Mouse (Mus musculus) forebrain, embryonic 13.5 days (tissue): ENCODE results near the gene Kcnab1. TPM values are rescaled to one million over a fixed set of nuclear protein-coding genes. Genes with fewer than 3 reads are reported as not detected.
A peak's percentile ranks its signal among the peaks of the same experiment; 100 is the strongest.

Experiments
- ATAC-seq: fragments of 200-750 bp; cut with Nextera tagmentation; 2 replicates; pipeline ENCODE4 v1.8.0; 2017
- H3K27ac ChIP-seq: fragments of 300-500 bp; sonication (generic); 2 replicates; pipeline ENCODE4 v1.5.1; 2015; ENCODE audit warnings: inconsistent platforms, mild to moderate bottlenecking, moderate library complexity
- H3K27me3 ChIP-seq: fragments of 300-500 bp; sonication (generic); 2 replicates; pipeline ENCODE4 v1.6.1; 2015; ENCODE audit warnings: mild to moderate bottlenecking, inconsistent platforms
- H3K36me3 ChIP-seq: fragments of 300-500 bp; sonication (generic); 2 replicates; pipeline ENCODE4 v1.6.1; 2015; ENCODE audit warnings: mild to moderate bottlenecking, inconsistent platforms; ENCODE audit not compliant: poor library complexity, severe bottlenecking
- H3K4me1 ChIP-seq: fragments of 300-500 bp; sonication (generic); 2 replicates; pipeline ENCODE4 v1.6.1; 2015; ENCODE audit warnings: inconsistent platforms
- H3K4me2 ChIP-seq: fragments of 300-500 bp; sonication (generic); 2 replicates; pipeline ENCODE4 v1.6.1; 2015; ENCODE audit warnings: inconsistent platforms, mild to moderate bottlenecking, moderate library complexity
- H3K4me3 ChIP-seq: fragments of 300-500 bp; sonication (generic); 2 replicates; pipeline ENCODE4 v1.5.1; 2015; ENCODE audit warnings: mild to moderate bottlenecking, inconsistent platforms
- H3K9ac ChIP-seq: fragments of 300-500 bp; sonication (generic); 2 replicates; pipeline ENCODE4 v1.6.1; 2015; ENCODE audit warnings: mild to moderate bottlenecking, inconsistent platforms
- H3K9me3 ChIP-seq: fragments of 300-500 bp; sonication (generic); replicated peaks from 2 replicates; pipeline ENCODE4 v1.6.1; 2016; ENCODE audit warnings: inconsistent platforms
- WGBS: fragments of 180-500 bp; shearing (Covaris S2); methylation state at CpG from one replicate; pipeline ENCODE4 v1.1.7; 2015; 5-methylcytosine and 5-hydroxymethylcytosine counted together
- polyA plus RNA-seq: library from polyadenylated mRNA; unstranded; fragments of >200 nt; fragmentation: Nextera tagmentation; extraction: Ambion mirVana; gene quantifications from 2 replicates; pipeline ENCODE4 v1.2.1, GENCODE M21; 2015

Kcnab1 gene
- polyA plus RNA-seq, 1 experiment from 2014 or later, result 2.8 TPM

DNA sequence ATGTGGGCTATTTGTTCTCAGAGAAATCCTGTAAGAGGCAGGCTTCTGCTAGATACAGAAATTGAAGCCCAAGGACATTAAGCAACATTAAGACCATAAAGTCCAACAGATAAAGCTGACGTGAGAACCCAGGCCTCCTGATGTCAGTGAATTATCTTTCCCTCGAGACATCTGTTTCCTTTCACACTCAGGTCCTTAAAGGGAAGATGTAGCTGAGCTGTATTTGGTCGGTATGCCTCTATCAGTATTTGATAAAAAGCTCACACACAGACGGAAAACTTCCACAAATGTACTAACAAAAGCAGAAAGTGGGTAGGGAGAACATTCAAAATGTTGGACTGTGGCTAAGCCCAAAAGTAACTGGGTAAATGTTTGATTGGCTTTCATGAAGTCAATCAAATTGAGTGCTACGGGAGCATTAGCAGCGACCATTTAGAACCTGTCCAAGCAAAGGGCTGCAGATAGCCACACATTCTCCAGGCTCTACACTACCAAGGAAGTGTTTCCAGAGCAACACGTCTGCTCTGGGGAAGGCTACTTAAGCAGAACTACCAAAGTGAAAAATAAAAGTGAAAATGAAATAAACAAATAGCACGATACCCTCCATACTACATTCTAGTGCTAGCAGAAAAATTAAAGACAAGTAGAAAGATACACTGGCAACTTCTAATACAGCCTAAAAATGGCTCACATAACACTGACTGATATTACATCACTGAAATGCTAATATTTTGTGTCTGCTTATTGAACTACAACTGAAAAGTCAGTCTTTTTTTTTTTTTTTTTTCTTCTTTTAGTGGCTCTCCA, 251.2 kb downstream of the Kcnab1 start:
- Histone ChIP-seq H3K4me2 (no peak overlapping the region), H3K27me3 (no peaks in the 10 kb centered on the region), H3K9ac (no peak overlapping the region), H3K27ac (no peak overlapping the region), H3K36me3 (0 out of 2 replicates have a peak, but pooled peaks cover 2% of the 10 kb centered on the region), H3K4me3 (no peak overlapping the region), H3K4me1 (peaks cover 3% of the 10 kb centered on the region; the same call in 1 of the 2 replicates), H3K9me3 (no peaks in the 10 kb centered on the region)
- WGBS, result 87% methylated on average over 8 of the region's 8 CpGs
- ATAC-seq, result no peak

DNA sequence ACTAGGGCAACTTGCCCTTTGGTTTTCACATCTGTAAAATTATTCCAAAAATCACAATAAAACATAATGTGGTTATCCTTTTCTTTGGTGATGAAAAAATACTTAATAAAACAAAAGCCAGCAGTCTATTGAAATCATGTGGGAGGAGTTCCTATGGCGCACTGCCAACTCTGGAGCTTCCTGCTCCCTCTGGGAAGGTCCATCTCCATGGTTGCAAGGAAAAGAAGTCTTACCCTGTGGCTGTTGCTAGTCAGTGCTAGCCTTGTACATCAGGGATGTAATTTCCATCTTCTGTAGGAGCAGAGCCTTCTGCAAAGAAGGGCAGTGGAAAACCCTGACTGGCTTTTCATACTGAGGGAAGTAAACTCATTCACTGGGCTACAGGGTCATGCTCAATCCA, 254.3 kb downstream of the Kcnab1 start:
- 90% methylated on average over 1 of the region's 1 CpGs for WGBS
- Histone ChIP-seq H3K36me3 (0 out of 2 replicates have a peak, but pooled peaks cover 7% of the 10 kb centered on the region), H3K9me3 (no peaks in the 10 kb centered on the region), H3K4me3 (no peak overlapping the region), H3K4me1 (peaks cover 3% of the 10 kb centered on the region; the same call in 1 of the 2 replicates), H3K27ac (no peak overlapping the region), H3K4me2 (no peak overlapping the region), H3K9ac (no peak overlapping the region), H3K27me3 (no peaks in the 10 kb centered on the region)
- no peak for ATAC-seq

DNA sequence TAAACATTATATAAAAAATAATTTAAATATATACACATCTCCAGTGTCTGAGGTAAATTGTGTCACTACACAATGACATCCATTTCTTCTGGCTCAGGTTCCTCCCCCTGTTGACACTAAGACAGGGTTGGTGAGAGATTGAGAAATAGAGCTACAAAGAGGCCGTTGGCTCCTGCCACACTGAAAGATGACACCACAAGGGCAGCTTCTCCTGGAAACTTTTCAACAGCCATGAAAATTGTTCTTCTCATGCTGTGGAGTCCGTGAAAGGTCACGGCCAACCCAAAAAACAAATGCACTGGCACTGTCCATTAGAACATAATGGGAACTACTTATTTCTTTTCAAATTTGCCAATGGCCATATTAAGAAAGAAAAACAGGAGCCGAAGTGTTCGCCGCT, 256.0 kb downstream of the Kcnab1 start:
- peaks cover 14% of the 10 kb centered on the region for H3K36me3 ChIP-seq
- H3K4me2 ChIP-seq, result no peak overlapping the region
- no peak overlapping the region for H3K9ac ChIP-seq
- 77% methylated on average over 6 of the region's 6 CpGs for WGBS
- ATAC-seq, result no peak
- H3K4me3 ChIP-seq, result no peak overlapping the region
- H3K27ac ChIP-seq, result no peak overlapping the region
- peaks cover 3% of the 10 kb centered on the region; the same call in 1 of the 2 replicates for H3K4me1 ChIP-seq
- H3K27me3 ChIP-seq, result no peaks in the 10 kb centered on the region
- H3K9me3 ChIP-seq, result no peaks in the 10 kb centered on the region

DNA sequence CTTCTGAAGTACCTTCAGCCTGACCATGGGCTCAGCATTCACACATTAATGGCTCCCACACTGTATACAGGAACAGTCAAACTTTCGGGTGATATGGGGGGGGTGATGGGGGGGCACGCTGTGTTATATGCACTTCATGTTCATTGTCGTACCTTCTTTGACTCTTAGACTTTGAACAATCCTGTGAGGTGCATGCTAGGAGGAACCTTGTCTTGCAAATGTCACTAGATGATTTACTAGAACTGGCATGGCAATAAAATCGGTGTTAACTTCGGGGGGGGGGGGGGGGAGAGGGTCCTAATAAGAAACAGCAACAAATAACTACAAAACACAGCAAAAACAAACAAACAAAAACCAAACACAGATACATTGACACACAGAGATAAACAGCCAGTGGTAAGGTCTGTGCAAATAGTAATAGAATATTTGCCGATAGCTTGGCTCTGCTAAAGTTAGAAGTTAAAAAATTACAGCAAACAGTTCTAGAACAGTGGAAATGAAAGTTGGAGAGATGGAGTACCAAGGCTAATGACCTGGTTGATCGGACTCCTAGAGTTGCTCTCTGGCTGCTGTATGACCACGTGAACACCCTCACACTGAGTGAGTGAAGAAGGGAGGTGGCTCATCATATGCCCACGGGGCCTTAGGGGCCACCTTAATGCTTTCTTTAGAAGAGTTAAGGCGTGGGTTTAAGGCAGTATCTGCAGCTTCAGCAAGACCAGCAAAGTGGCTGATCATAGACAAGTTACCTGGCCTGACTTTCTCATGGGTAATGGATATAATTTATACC, 256.9 kb downstream of the Kcnab1 start:
- WGBS, result 92% methylated on average over 10 of the region's 10 CpGs
- Histone ChIP-seq H3K9ac (no peak overlapping the region), H3K27ac (no peak overlapping the region), H3K9me3 (no peaks in the 10 kb centered on the region), H3K4me2 (no peak overlapping the region), H3K4me1 (peaks cover 3% of the 10 kb centered on the region; the same call in 1 of the 2 replicates), H3K27me3 (no peaks in the 10 kb centered on the region), H3K4me3 (no peak overlapping the region), H3K36me3 (peaks cover 23% of the 10 kb centered on the region)
- no peak for ATAC-seq

DNA sequence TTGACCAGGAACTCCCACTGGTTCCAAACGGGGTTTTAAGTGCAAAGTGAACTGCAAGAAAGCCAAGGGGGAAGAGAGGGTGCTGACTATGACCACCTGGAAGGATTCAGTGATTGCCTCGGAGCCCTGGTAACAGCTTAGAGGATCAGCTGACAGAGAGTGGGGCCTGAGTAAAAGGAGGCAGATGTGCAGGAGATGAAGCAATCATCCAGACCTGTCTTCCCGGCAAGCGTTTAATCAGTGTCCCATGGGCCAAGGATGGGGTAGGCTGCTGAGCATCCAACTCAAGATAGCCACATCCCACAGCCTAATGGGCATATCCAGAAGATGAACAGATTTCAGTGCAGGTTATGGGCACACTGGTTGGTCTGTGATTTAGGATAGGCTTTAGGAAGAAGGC, 258.8 kb downstream of the Kcnab1 start:
- Histone ChIP-seq H3K4me2 (no peak overlapping the region), H3K27me3 (no peaks in the 10 kb centered on the region), H3K4me3 (no peak overlapping the region), H3K4me1 (peaks cover 3% of the 10 kb centered on the region; the same call in 1 of the 2 replicates), H3K9me3 (no peaks in the 10 kb centered on the region), H3K9ac (no peak overlapping the region), H3K27ac (no peak overlapping the region), H3K36me3 (peaks cover 35% of the 10 kb centered on the region)
- no peak for ATAC-seq
- 72% methylated on average over 4 of the region's 4 CpGs for WGBS

DNA sequence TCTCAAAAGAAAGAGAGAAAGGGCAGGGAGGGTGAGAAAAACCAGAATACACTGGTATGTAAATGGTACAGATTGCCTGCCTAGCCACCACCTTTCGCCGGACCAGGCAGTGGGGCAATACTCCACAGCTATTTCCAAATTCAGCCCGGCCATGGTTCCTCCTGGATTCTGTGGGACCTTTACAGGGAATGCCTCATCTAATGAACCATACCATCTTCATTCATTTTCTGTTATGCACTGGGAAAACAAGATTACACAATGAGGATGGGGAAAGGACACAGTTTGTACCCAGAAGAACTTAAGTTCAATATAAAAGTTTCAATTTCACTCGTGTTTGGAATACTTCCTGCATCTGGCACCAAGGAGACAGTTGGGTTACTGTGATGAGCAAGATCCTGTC, 263.4 kb downstream of the Kcnab1 start:
- Histone ChIP-seq H3K4me3 (no peak overlapping the region), H3K9me3 (no peaks in the 10 kb centered on the region), H3K27ac (no peak overlapping the region), H3K27me3 (no peaks in the 10 kb centered on the region), H3K4me2 (no peak overlapping the region), H3K4me1 (no peaks in the 10 kb centered on the region), H3K9ac (no peak overlapping the region), H3K36me3 (peaks cover 50% of the 10 kb centered on the region)
- WGBS, result 93% methylated on average over 4 of the region's 4 CpGs
- no peak for ATAC-seq

DNA sequence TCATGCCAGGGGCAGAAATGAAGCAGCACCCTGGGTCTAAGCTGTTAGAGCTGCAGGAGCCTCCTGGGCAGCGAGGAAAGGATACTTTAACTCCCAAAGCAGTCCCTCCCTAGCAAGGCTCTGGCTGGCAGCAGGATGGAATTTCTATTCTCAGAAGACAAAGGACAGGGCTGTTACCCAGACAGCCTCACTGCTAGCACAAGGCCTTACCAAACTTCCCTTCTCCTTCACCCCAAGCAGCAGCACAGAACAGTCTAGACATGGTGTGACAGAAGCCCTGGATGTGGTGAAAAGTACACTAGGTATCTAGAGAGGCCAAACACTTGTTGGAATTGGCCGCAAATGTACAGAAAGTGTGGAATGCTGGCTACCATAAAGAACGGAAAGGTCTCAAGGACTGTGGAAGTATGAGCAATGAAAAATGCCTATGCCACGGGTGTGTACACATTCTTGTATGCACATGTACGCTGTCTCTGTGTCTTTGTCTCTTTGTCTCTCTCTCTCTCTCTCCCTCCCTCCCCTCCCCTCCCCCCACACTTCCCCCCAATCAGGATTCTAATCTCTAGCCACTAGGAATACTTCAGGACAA, 264.5 kb downstream of the Kcnab1 start:
- Histone ChIP-seq H3K4me2 (no peak overlapping the region), H3K27me3 (no peaks in the 10 kb centered on the region), H3K4me1 (no peaks in the 10 kb centered on the region), H3K9me3 (no peaks in the 10 kb centered on the region), H3K9ac (no peak overlapping the region), H3K36me3 (peaks cover 45% of the 10 kb centered on the region), H3K4me3 (no peak overlapping the region), H3K27ac (no peak overlapping the region)
- WGBS, result 63% methylated on average over 5 of the region's 5 CpGs
- no peak for ATAC-seq

DNA sequence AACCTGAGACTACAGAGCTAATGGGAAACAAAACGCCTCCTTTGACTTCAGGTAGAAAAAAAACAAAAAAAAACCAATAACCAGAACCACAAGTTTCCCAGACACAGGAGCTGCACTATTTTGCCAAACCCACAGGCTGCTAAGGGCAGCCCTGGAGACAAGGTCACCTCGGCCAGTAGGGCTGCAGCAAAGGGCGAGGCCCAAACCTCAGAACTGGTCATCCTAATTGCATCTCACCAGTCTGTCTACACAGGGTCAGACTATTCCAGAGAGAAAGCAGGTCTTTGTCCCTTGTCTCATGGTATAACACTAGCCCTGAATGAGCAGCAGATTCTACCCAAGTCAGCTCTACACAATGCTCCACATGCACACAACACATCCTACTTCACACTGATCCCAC, 265.5 kb downstream of the Kcnab1 start:
- H3K4me3 ChIP-seq, result no peak overlapping the region
- peaks cover 50% of the 10 kb centered on the region for H3K36me3 ChIP-seq
- no peaks in the 10 kb centered on the region for H3K9me3 ChIP-seq
- no peak overlapping the region for H3K27ac ChIP-seq
- 84% methylated on average over 3 of the region's 3 CpGs for WGBS
- ATAC-seq, result no peak
- no peak overlapping the region for H3K4me2 ChIP-seq
- H3K9ac ChIP-seq, result no peak overlapping the region
- no peaks in the 10 kb centered on the region for H3K4me1 ChIP-seq
- H3K27me3 ChIP-seq, result no peaks in the 10 kb centered on the region

DNA sequence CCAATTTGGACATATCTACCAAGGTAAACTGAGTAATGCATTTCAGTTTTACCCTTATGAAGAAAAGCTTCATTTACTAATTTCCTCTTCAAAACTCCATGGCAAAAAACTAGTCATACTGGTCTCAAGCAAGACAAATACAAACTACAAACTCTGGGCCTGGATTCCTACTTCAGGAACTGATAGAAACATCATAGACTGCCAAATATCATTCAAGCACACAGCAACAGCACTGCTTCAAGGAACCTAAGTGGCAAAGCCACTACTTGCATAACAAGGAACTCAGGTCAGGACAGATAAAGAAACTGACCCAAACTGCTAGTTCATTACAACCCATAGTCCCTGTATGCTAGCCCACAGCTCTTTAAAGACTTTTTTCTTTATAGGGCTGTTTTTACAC, 269.5 kb downstream of the Kcnab1 start:
- Histone ChIP-seq H3K4me1 (no peaks in the 10 kb centered on the region), H3K9me3 (no peaks in the 10 kb centered on the region), H3K36me3 (peaks cover 52% of the 10 kb centered on the region), H3K27ac (no peak overlapping the region), H3K27me3 (no peaks in the 10 kb centered on the region), H3K4me3 (no peak overlapping the region), H3K4me2 (no peak overlapping the region), H3K9ac (no peak overlapping the region)
- no peak for ATAC-seq

DNA sequence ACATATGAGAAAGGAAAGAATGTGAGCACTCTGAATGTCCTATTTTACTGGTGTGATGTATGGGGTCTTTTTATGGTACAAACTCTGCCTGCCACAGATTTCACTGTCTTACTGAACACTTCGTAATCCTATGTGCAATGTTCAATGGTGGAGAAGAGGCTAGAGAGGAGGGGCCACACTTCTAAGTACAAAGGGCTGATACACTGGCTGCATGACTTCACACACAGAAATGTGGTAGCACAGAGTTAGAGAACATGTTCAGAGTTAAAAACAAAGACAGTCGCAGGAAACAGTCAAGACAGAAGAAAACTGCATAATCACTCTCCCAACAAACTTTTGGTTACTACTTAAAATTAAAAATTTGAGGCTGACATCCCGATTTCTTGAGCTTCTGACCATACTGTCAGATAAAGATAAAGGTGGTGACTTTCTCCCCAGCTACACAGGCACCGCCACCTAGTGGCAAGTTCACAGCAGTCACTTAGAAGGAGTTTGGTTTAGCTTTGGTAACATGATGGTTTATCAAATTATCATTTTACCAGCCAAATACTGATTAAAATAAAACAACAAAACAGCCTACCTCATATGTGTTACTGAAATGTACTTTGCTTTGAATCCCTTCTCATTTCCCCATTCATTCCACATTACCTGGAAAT, 270.8 kb downstream of the Kcnab1 start:
- no peaks in the 10 kb centered on the region for H3K9me3 ChIP-seq

DNA sequence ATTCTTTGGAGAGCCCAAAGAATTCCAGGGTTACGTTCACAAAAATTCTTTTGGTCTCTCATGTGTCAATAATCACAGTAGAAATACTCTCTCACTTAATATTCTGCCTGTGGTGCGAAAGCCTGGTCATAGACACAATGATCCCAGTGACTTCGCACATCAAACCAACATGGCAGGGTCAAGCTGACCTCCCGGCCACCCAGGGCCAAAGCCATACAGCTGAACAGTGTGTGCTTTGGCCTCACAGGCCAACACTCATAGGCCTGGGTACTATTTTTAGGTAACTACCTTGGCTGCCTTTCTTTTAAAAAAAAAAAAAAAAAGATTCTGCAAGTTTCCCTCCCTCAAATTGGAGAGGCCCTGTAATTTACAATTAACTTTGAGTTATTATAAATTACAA, 271.9 kb downstream of the Kcnab1 start:
- Histone ChIP-seq H3K4me2 (no peak overlapping the region), H3K36me3 (peaks cover 63% of the 10 kb centered on the region), H3K4me1 (no peaks in the 10 kb centered on the region), H3K4me3 (no peak overlapping the region), H3K9ac (no peak overlapping the region), H3K9me3 (no peaks in the 10 kb centered on the region), H3K27ac (no peak overlapping the region), H3K27me3 (no peaks in the 10 kb centered on the region)
- WGBS, result 89% methylated on average over 4 of the region's 4 CpGs
- no peak for ATAC-seq

More for the DNA sequence above, 270.8 kb downstream of the Kcnab1 start:
- 74% methylated on average over 4 of the region's 4 CpGs for WGBS
- H3K4me3 ChIP-seq, result no peak overlapping the region
- H3K4me1 ChIP-seq, result no peaks in the 10 kb centered on the region
- H3K27ac ChIP-seq, result no peak overlapping the region
- H3K9ac ChIP-seq, result no peak overlapping the region
- 0 out of 2 replicates have a peak, but pooled peaks have one; percentile 38 for ATAC-seq
- peaks cover 59% of the 10 kb centered on the region for H3K36me3 ChIP-seq
- no peak overlapping the region for H3K4me2 ChIP-seq
- H3K27me3 ChIP-seq, result no peaks in the 10 kb centered on the region

DNA sequence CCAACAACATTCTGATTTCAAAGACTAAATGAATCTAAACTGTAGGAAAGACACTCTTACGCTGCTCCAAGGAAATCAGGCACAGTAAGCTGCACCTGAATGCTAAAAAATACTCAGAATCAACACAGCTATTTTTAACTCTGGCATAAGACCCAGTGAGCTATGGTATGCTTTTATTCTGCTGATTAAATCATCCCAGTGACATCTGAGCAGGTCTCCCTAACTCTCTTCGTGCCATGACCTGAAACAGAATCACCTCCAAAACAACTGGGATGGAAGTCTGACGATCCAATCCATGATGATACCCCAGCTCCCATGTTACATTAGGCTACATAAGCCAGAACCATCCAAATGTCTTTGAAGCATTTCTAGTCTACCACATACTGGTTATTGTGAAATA, 275.2 kb downstream of the Kcnab1 start:
- Histone ChIP-seq H3K27me3 (no peaks in the 10 kb centered on the region), H3K4me1 (no peaks in the 10 kb centered on the region), H3K4me2 (no peak overlapping the region), H3K27ac (no peak overlapping the region), H3K9me3 (no peaks in the 10 kb centered on the region), H3K4me3 (no peak overlapping the region), H3K9ac (no peak overlapping the region), H3K36me3 (peaks cover 80% of the 10 kb centered on the region)
- whole genome bisulfite sequencing, result 91% methylated on average over 3 of the region's 3 CpGs
- ATAC-seq, result no peak
